Mouse (Mus musculus) brain, embryonic 14.5 days (tissue): Measurements from ENCODE around the gene Pitpnm1. TPM values are rescaled to one million over a fixed set of nuclear protein-coding genes. Genes with fewer than 3 reads are reported as not detected.
"Not testable (repeated sequence)": the region's sequence is repeated elsewhere in the genome, so short reads cannot be mapped to it uniquely, and the experiment has no call there.

Experiments used
- DNase-seq: peaks from one replicate; pipeline ENCODE4 v3.0.0-alpha.2; 2011; ENCODE audit warnings: low read depth
- CTCF ChIP-seq: fragments of 200-500 bp; IDR thresholded peaks from 2 replicates; pipeline ENCODE4 v1.5.1; 2012; ENCODE audit warnings: inconsistent platforms, mild to moderate bottlenecking, moderate library complexity, borderline replicate concordance; ENCODE audit not compliant: insufficient read depth, insufficient read length; ENCODE audit errors: extremely low read depth
- POLR2A ChIP-seq: fragments of 200-500 bp; IDR thresholded peaks from 2 replicates; pipeline ENCODE4 v1.6.1; 2012; ENCODE audit warnings: mild to moderate bottlenecking, inconsistent platforms, borderline replicate concordance; ENCODE audit not compliant: poor library complexity, insufficient read depth, insufficient read length, severe bottlenecking; ENCODE audit errors: extremely low read depth
- polyA plus RNA-seq: library from polyadenylated mRNA; depleted of rRNA; stranded (reverse); fragments of >200 nt; gene quantifications from 2 replicates; pipeline ENCODE4 v1.2.3, GENCODE M21; 2012

Pitpnm1 gene
- polyA plus RNA-seq, 1 experiment, result 158 TPM

GRCm38 (mm10) chr19:4058581-4058980, 41.2 kb upstream of the Pitpnm1 start:
- no peak for DNase-seq
- TF ChIP-seq POLR2A (no peak), CTCF (no peak)

GRCm38 (mm10) chr19:4059069-4059740, 40.6 kb upstream of the Pitpnm1 start, which contains the start of gene Gstp3:
TSS of gene Gstp3 (minus strand) at chr19:4059569.
- TF ChIP-seq CTCF, result no peak
- TF ChIP-seq POLR2A, result no peak

DNA sequence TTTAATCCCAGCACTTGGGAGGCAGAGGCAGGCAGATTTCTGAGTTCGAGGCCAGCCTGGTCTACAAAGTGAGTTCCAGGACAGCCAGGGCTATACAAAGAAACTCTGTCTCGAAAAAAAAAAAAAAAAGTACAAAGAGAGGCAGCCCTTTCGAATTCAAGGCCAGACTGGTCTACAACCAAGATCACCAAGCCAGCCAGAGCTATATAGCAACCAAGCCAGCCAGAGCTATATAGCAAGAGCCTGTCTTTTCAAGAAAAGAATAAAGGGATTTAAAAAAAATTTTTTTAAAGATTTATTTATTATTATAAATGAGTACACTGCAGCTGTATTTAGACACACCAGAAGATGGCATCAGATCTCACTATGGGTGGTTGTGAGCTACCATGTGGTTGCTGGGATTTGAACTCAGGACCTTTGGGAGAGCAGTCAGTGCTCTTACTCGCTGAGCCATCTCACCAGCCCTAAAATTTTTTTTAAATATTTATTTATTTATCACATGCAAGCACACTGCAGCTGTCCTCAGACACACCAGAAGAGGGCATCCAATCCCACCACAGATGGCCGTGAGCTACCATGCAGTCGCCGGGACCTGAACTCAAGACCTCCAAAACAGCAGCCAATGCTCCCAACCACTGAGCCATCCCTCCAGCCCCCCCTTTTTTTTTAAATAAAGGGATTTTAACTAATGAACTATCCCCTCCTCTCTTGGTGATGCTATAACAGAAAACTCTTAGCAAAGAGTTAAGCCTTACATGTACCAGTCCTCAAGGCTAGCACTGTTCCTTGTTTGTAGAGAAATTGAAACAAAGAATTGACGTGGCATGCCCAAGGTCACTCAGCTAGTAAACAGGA, 39.5 kb upstream of the Pitpnm1 start:
- not testable (repeated sequence) for DNase-seq

More at GRCm38 (mm10) chr19:4059069-4059740, 40.6 kb upstream of the Pitpnm1 start, which contains the start of gene Gstp3:
- no peak for DNase-seq

DNA sequence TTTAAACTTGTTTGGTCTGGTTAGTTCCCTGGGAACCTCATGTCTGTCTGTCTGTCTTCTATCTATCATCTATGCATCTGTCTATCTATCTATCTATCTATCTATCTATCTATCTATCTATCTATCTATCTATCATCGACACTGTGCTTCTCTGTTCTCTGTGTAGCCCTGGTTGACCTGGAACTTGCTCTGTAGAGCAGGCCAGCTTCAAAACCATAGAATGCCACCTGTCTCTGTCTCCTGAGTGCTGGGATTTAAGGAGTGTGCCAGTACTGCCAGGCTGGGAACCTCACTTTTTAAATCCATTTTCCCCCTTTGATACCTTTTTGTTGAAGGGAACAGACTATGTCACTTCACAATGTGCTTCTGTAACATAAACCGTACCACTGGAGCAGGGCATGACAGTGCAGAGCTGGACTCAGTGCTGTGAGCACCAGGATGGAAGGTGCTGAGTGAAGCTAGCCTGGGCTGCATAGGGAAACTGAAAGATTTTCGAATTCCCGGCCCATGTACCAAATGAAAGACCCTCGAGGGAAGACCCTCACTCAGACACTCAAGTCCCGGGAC, 38.8 kb upstream of the Pitpnm1 start:
- no peak for DNase-seq
- TF ChIP-seq CTCF (no peak), POLR2A (no peak)

DNA sequence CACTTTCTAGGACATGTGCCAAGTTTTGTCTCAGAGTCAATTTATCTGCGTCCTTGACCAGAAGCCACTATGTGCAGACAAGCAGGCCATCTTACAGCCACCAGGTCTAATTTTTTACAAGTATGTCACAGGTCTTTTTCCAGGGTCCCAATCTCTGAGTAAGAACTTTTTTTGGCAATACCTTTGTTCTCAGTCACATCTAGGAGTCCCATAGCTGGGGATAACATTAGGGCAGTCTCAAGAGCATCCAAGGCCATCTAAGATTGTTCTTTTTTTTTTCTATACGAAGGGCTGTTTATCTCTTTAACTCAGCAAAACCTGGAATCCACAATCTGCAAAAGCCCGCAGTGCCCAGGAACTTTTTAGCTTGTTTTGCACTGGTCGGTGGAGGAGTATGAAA, 36.4 kb upstream of the Pitpnm1 start:
- DNase-seq, result not testable (repeated sequence)

DNA sequence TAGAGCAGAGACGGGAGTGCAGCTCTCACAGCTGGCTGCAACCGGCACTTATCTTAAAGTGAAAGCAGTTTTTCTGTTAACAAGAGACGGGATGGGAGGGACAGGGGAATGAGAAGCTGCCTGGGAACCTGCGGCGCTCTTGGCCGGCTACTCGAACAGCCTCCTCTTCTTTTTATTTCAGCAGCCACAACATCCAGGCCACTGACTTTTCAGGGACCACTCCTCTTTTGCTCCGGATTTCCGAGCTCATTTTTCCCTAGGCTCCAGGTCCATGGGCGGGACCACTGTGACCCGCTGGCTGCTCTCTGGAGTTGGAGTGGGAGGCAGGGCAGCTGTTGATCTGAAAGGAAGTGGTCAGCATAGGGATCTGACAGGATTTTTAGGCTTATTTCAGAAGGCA, 35.3 kb upstream of the Pitpnm1 start:
- not testable (repeated sequence) for DNase-seq

GRCm38 (mm10) chr19:4066280-4066679, 33.5 kb upstream of the Pitpnm1 start:
- TF ChIP-seq POLR2A (no peak), CTCF (no peak)

DNA sequence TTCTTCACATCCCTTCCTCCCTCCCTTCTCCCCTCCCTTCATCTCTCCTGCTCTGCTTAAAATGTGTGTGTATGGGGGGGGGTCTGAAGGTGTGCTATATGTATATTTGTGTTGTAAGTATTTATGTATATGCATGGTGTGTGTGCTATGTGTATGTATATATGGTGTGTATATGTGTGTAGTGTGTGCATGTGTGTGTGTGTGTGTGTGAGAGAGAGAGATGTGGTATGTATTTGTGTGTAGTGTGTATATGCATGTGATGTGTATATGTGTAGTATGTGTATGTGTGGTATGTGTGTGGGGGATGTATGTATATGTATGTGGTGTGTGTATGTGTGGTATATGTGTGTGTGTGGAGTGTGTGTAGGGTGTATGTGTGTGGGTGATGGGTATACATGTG, 32.9 kb upstream of the Pitpnm1 start:
- DNase-seq, result no peak
- TF ChIP-seq POLR2A (no peak), CTCF (no peak)

More at GRCm38 (mm10) chr19:4066280-4066679, 33.5 kb upstream of the Pitpnm1 start:
- no peak for DNase-seq

GRCm38 (mm10) chr19:4068242-4068641, 31.6 kb upstream of the Pitpnm1 start:
- not testable (repeated sequence) for DNase-seq

- no peak for DNase-seq
- TF ChIP-seq CTCF (no peak), POLR2A (no peak)
Observed at GRCm38 (mm10) chr19:4068717-4069410, 30.9 kb upstream of the Pitpnm1 start.

DNA sequence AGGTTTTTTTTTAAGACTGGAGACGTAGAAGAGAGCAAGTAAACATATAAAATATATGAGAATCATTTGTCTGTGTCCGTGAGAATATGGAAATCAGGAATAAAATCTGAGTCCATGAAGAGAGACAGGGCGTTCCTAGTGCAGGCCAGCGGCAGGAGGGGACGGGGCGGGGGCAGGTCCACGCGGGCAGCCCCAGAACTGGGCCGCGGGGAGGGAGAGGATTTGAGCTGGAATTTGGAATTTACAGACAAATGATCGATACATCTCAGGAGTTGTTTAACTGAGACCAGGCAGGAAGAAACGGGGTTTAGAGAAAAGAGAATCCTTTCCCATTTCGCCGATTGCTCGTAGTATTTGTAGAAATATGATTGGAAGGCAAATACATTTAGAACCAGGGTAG, 29.5 kb upstream of the Pitpnm1 start:
- no peak for TF ChIP-seq CTCF
- TF ChIP-seq POLR2A, result no peak

DNA sequence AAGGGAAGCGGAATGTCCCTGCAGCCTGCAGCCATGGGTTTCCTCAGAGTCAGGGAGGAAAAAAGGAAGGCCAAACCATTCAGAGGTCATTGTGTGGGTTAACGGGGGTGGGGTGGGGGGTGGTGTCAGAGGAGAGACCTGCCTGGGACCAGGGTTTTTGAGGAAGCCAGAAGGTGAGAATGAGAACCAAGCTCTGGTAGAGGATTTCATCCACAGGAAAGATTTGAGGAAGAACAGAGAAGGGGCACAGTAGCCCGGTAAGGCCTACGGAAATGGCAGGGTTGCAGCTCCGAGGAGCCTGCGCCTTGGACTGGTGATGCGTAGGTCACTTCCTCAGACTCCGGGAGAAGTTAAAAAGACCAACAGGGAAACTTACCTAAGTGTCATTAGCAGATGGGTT, 29.0 kb upstream of the Pitpnm1 start:
- DNase-seq, result no peak
- TF ChIP-seq POLR2A, result no peak
- no peak for TF ChIP-seq CTCF

More for the DNA sequence above, 29.5 kb upstream of the Pitpnm1 start:
- DNase-seq, result no peak

DNA sequence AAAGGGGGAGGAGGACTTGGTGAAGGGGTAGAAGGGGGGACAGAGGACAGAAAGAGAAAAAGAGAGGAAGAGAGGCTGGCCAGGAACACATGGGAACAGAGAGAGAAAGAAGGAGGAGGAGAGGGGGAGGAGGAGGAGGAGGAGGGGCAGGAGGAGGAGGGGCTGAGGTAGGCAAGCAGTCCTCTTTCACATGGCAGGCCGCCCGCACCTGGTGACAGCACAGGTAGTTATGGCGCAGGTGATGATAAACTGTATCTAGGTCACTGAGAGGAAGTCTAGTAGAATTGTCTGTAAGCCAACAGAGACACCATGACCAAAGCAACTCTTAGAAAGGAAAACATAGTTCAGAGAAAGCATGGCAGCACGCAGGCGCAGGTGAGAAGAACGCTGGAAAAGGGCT, 28.4 kb upstream of the Pitpnm1 start:
- no peak for TF ChIP-seq POLR2A
- TF ChIP-seq CTCF, result no peak
- DNase-seq, result no peak
